Mouse (Mus musculus) G1E (cell line): ENCODE data around the gene Olfr381. TPM values are rescaled to one million over a fixed set of nuclear protein-coding genes. Genes with fewer than 3 reads are reported as not detected.
"Not testable (repeated sequence)": the region's sequence is repeated elsewhere in the genome, so short reads cannot be mapped to it uniquely, and the experiment has no call there.

ENCODE experiments used
- ATAC-seq: 2 replicates; pipeline ENCODE4 v1.8.0; 2016; ENCODE audit warnings: mild to moderate bottlenecking; ENCODE audit not compliant: insufficient number of reproducible peaks, poor library complexity, low FRiP score, severe bottlenecking; ENCODE audit errors: extremely low read depth
- DNase-seq: peaks from one replicate; pipeline ENCODE4 v3.0.0; 2012; ENCODE audit warnings: low spot score
- H3K27me3 ChIP-seq: 2 replicates; pipeline ENCODE4 v1.6.1; 2012; ENCODE audit warnings: mild to moderate bottlenecking, low read length, inconsistent platforms; ENCODE audit not compliant: insufficient read depth
- H3K36me3 ChIP-seq: replicated peaks from 2 replicates; pipeline ENCODE3; 2012; ENCODE audit warnings: mild to moderate bottlenecking, inconsistent platforms
- H3K4me1 ChIP-seq: 2 replicates; pipeline ENCODE4 v1.6.1; 2012; ENCODE audit warnings: low read depth, low read length, inconsistent platforms, mixed read lengths; ENCODE audit not compliant: insufficient read depth
- H3K4me3 ChIP-seq: 2 replicates; pipeline ENCODE4 v1.5.1; 2012; ENCODE audit warnings: low read depth, mild to moderate bottlenecking, inconsistent platforms, low read length, moderate library complexity, mixed read lengths
- H3K9me3 ChIP-seq: replicated peaks from 2 replicates; pipeline ENCODE4 v1.6.1; 2012; ENCODE audit warnings: inconsistent platforms
- CTCF ChIP-seq: IDR thresholded peaks from 2 replicates; pipeline ENCODE4 v1.5.1; 2012; ENCODE audit warnings: low read depth, low read length, inconsistent platforms, mixed read lengths
- GATA1 ChIP-seq: IDR thresholded peaks from 2 replicates; pipeline ENCODE4 v1.6.1; 2012; ENCODE audit warnings: borderline replicate concordance, low read length, inconsistent platforms, mixed read lengths
- GATA2 ChIP-seq: IDR thresholded peaks from 2 replicates; pipeline ENCODE4 v1.6.1; 2012; ENCODE audit warnings: low read depth, low read length, inconsistent platforms, borderline replicate concordance
- POLR2AphosphoS5 ChIP-seq: IDR thresholded peaks from 2 replicates; pipeline ENCODE4 v1.6.1; 2012; ENCODE audit warnings: low read depth, low read length, inconsistent platforms; ENCODE audit not compliant: insufficient replicate concordance
- TAL1 ChIP-seq: conservative IDR thresholded peaks from 2 replicates; pipeline ENCODE4 v1.6.1; 2012; ENCODE audit warnings: low read depth, low read length, inconsistent platforms, mixed read lengths
- polyA plus RNA-seq: library from polyadenylated mRNA; stranded (reverse); fragments of >175 nt; gene quantifications from 2 replicates; pipeline ENCODE4 v1.2.3, GENCODE M21; 2012
- total RNA-seq, 2 experiments: library from RNA; stranded (forward) in 1 of 2; stranded (reverse) in 1 of 2; fragments of 200-1000 nt in 1 of 2; fragments of >200 nt in 1 of 2; fragmentation: Nextera tagmentation in 1 of 2; gene quantifications; 2 replicates each; pipeline ENCODE4 v1.2.3; 2014 to 2017

Olfr381 gene
- not detected in 2 replicates for total RNA-seq (2014; fragmentation: Nextera tagmentation)
- 0.06 and 0.11 TPM in 2 replicates for total RNA-seq (2017)
- polyA plus RNA-seq, result not detected in 2 replicates

DNA sequence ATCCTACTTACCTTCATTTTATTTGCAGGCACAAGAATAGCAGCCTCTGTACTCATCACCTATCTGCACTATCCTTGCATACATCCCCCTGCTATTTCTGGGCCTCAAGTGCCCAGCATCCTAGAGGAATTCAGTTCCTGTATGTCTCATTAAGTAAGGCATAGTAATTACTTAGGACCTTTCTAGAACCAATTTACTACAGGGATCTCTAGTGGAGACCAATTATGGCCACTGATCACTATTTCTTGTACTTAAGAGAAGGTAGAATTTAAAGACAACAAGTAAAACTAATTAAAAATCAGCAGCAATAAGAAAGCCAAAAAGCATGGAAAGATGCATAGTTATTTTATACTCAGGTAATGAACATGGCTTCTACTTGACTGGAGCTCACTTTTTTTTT, at the start of gene Olfr381:
Gene Olfr381 (minus strand): TSS at position 101 of the 400 bp plus-strand sequence.
- TF ChIP-seq TAL1, result no peak
- no peak for TF ChIP-seq GATA2
- TF ChIP-seq POLR2AphosphoS5, result no peak
- TF ChIP-seq GATA1, result no peak
- no peak for TF ChIP-seq CTCF
- Histone ChIP-seq H3K27me3 (no peaks in the 10 kb centered on the region), H3K9me3 (no peaks in the 10 kb centered on the region), H3K36me3 (no peaks in the 10 kb centered on the region), H3K4me1 (no peaks in the 10 kb centered on the region), H3K4me3 (no peak within 1 kb of the TSS)
- DNase-seq (no peak), ATAC-seq (no peak)

DNA sequence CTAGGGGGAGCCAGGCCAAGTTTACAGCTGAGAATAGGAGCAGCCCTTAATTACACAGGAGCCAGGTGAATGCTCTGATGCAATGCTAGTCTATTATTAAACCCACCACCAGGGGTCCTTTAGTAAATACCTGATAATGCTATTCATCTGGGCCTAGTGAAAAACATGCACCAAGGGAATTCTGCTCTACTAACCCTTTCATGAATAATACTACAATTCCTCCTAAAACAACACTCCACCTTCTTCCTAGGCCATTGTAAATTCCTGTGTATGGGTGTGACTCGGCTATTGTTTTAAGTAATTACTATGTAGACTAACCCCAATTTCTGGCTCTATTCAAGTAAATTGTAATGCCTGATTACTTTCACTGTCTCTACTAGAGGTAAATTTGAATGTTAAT, 37.6 kb upstream of the Olfr381 start:
- not testable (repeated sequence) for H3K27me3 ChIP-seq, H3K4me1 ChIP-seq, H3K36me3 ChIP-seq, DNase-seq, H3K4me3 ChIP-seq, H3K9me3 ChIP-seq, ATAC-seq

DNA sequence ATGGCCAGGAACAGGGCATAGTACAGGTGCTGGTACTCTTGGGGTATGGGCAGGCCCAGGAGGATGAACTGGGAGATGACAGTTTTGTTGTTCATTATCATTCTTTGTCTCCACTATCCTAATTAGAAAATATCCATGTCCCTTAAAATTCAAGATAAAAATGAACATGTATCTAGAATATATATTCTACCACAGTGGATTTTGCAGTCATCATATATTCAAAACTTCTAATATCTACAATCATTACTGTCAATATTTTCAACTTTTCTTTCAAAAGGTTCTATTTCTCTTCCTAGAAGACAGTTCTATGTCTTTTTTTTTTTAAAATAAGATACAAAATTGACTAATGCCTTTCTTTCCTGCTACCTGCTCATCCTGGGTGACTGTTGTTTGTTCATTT, 25.7 kb upstream of the Olfr381 start, which contains the start of gene Olfr382:
Gene Olfr382 (minus strand): TSS at position 101 of the 400 bp plus-strand sequence.
- Histone ChIP-seq H3K4me3 (no peak within 1 kb of the TSS), H3K36me3 (no peaks in the 10 kb centered on the region), H3K4me1 (no peaks in the 10 kb centered on the region), H3K9me3 (no peaks in the 10 kb centered on the region), H3K27me3 (no peaks in the 10 kb centered on the region)
- TF ChIP-seq GATA1, result no peak
- TF ChIP-seq POLR2AphosphoS5, result no peak
- TF ChIP-seq TAL1, result no peak
- DNase-seq, result no peak
- ATAC-seq, result no peak

DNA sequence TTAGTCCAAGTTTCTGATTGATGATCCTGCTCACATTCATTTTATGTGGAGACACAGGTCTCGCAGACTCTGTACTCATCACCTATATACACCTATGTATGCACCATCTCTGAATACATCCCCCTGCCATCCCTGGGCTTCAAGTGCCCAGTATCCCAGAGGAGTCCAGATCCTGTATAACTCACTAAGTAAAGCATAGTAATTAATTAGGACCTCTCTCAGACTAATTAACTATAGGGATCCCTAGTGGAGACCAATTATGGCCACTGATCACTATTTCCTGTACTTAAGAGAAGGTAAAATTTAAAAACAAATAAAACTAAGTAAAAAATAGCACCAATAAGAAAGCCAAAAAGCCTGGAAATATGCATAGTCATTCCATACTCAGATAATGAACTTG, 34.0 kb downstream of the Olfr381 start, which contains the start of gene Olfr380:
Gene Olfr380 (minus strand): TSS at position 101 of the 400 bp plus-strand sequence.
- H3K27me3 ChIP-seq, result no peaks in the 10 kb centered on the region
- ATAC-seq (no peak), DNase-seq (no peak)
- H3K9me3 ChIP-seq, result no peaks in the 10 kb centered on the region
- H3K36me3 ChIP-seq, result no peaks in the 10 kb centered on the region
- no peak within 1 kb of the TSS for H3K4me3 ChIP-seq
- TF ChIP-seq CTCF, result no peak
- no peak for TF ChIP-seq GATA2
- TF ChIP-seq POLR2AphosphoS5, result no peak
- TF ChIP-seq TAL1, result no peak
- TF ChIP-seq GATA1, result no peak
- H3K4me1 ChIP-seq, result no peaks in the 10 kb centered on the region

Other genes starting within 250 kb of the Olfr381 start
- not detected in 2 replicates for gene Trpv3, start 224.2 kb downstream of the Olfr381 start, total RNA-seq (2014; fragmentation: Nextera tagmentation)
- under 0.01 and 0.16 TPM in 2 replicates for gene Trpv3, start 224.2 kb downstream of the Olfr381 start, total RNA-seq (2017)
- gene Trpv3, start 224.2 kb downstream of the Olfr381 start, polyA plus RNA-seq, result not detected in 2 replicates
- gene Aspa, start 162.0 kb downstream of the Olfr381 start, total RNA-seq (2014; fragmentation: Nextera tagmentation), result not detected in 2 replicates
- under 0.01 and 0.22 TPM in 2 replicates for gene Aspa, start 162.0 kb downstream of the Olfr381 start, total RNA-seq (2017)
- not detected in 2 replicates for gene Aspa, start 162.0 kb downstream of the Olfr381 start, polyA plus RNA-seq
- gene Gm49340, start 161.9 kb downstream of the Olfr381 start, total RNA-seq (2014; fragmentation: Nextera tagmentation), result not detected in 2 replicates
- gene Gm49340, start 161.9 kb downstream of the Olfr381 start, total RNA-seq (2017), result not detected in 2 replicates
- gene Gm49340, start 161.9 kb downstream of the Olfr381 start, polyA plus RNA-seq, result not detected in 2 replicates
- not detected in 2 replicates for gene Spata22, start 161.9 kb downstream of the Olfr381 start, total RNA-seq (2014; fragmentation: Nextera tagmentation)
- gene Spata22, start 161.9 kb downstream of the Olfr381 start, total RNA-seq (2017), result not detected in 2 replicates
- gene Spata22, start 161.9 kb downstream of the Olfr381 start, polyA plus RNA-seq, result not detected in 2 replicates
- not detected in 2 replicates for gene Olfr20, start 140.8 kb downstream of the Olfr381 start, total RNA-seq (2014; fragmentation: Nextera tagmentation)
- 0.11 TPM in 1 of 2 replicates, not detected in the other for gene Olfr20, start 140.8 kb downstream of the Olfr381 start, total RNA-seq (2017)
- not detected in 2 replicates for gene Olfr20, start 140.8 kb downstream of the Olfr381 start, polyA plus RNA-seq
- not detected in 2 replicates for gene Olfr376, start 120.4 kb downstream of the Olfr381 start, total RNA-seq (2014; fragmentation: Nextera tagmentation)
- 0.27 TPM in 1 of 2 replicates, not detected in the other for gene Olfr376, start 120.4 kb downstream of the Olfr381 start, total RNA-seq (2017)
- not detected in 2 replicates for gene Olfr376, start 120.4 kb downstream of the Olfr381 start, polyA plus RNA-seq
- not detected in 2 replicates for gene Olfr1, start 92.0 kb downstream of the Olfr381 start, total RNA-seq (2014; fragmentation: Nextera tagmentation)
- 0.06 and 0.16 TPM in 2 replicates for gene Olfr1, start 92.0 kb downstream of the Olfr381 start, total RNA-seq (2017)
- gene Olfr1, start 92.0 kb downstream of the Olfr381 start, polyA plus RNA-seq, result not detected in 2 replicates
- gene Olfr378, start 63.1 kb downstream of the Olfr381 start, total RNA-seq (2014; fragmentation: Nextera tagmentation), result not detected in 2 replicates
- 0.23 TPM in 1 of 2 replicates, not detected in the other for gene Olfr378, start 63.1 kb downstream of the Olfr381 start, total RNA-seq (2017)
- gene Olfr378, start 63.1 kb downstream of the Olfr381 start, polyA plus RNA-seq, result not detected in 2 replicates
- gene Olfr380, start 34.1 kb downstream of the Olfr381 start, total RNA-seq (2014; fragmentation: Nextera tagmentation), result not detected in 2 replicates
- not detected in 2 replicates for gene Olfr380, start 34.1 kb downstream of the Olfr381 start, total RNA-seq (2017)
- gene Olfr380, start 34.1 kb downstream of the Olfr381 start, polyA plus RNA-seq, result not detected in 2 replicates
- not detected in 2 replicates for gene Olfr382, start 25.6 kb upstream of the Olfr381 start, total RNA-seq (2014; fragmentation: Nextera tagmentation)
- not detected in 2 replicates for gene Olfr382, start 25.6 kb upstream of the Olfr381 start, total RNA-seq (2017)
- gene Olfr382, start 25.6 kb upstream of the Olfr381 start, polyA plus RNA-seq, result not detected in 2 replicates
- gene Olfr385, start 101.4 kb upstream of the Olfr381 start, total RNA-seq (2014; fragmentation: Nextera tagmentation), result not detected in 2 replicates
- 0.12 TPM in 1 of 2 replicates, not detected in the other for gene Olfr385, start 101.4 kb upstream of the Olfr381 start, total RNA-seq (2017)
- not detected in 2 replicates for gene Olfr385, start 101.4 kb upstream of the Olfr381 start, polyA plus RNA-seq
- not detected in 2 replicates for gene Olfr384, start 107.0 kb upstream of the Olfr381 start, total RNA-seq (2014; fragmentation: Nextera tagmentation)
- gene Olfr384, start 107.0 kb upstream of the Olfr381 start, total RNA-seq (2017), result 0.22 TPM in 1 of 2 replicates, not detected in the other
- gene Olfr384, start 107.0 kb upstream of the Olfr381 start, polyA plus RNA-seq, result not detected in 2 replicates
- gene Zfp735, start 197.2 kb upstream of the Olfr381 start, total RNA-seq (2014; fragmentation: Nextera tagmentation), result not detected in 2 replicates
- gene Zfp735, start 197.2 kb upstream of the Olfr381 start, total RNA-seq (2017), result 0.06 and 0.22 TPM in 2 replicates
- not detected in 2 replicates for gene Zfp735, start 197.2 kb upstream of the Olfr381 start, polyA plus RNA-seq